Mouse (Mus musculus): ENCODE data around the gene Adnp.

GRCm38 (mm10) chr2:168195721-168196120 is 11.2 kb downstream of the Adnp start:
- TF ChIP-seq FLI1 (IDR thresholded peaks at IDR 0.05; ENCODE audit: low read length) = no peak
- TF ChIP-seq GATA1 (IDR thresholded peaks at IDR 0.05; ENCODE audit: borderline replicate concordance, low read length) = no peak

Measured in megakaryocyte, embryonic 14.5 days (primary cell).